Mouse (Mus musculus) liver, adult 10 weeks (tissue): ENCODE results near the gene Zfp825. TPM values are rescaled to one million over a fixed set of nuclear protein-coding genes. Genes with fewer than 3 reads are reported as not detected.

Experiments used
- polyA plus RNA-seq: library from polyadenylated mRNA; stranded (reverse); fragments of 350-450 nt; fragmentation: Illumina TruSeq; extraction: RNeasy Lipid Tissue Mini Kit (QIAGEN cat#74804); gene quantifications from one replicate; pipeline ENCODE4 v1.2.3, GENCODE M21; 2014; ENCODE audit warnings: low read depth, low replicate concordance

The Zfp825 gene
- polyA plus RNA-seq: 104 TPM

GRCm38 (mm10) chr13:74493911-74494679 is at the start of gene Zfp825:
Gene Zfp825 (minus strand): TSS chr13:74493992.

Other genes starting within 250 kb of the Zfp825 start
- not detected for gene Ahrr, start 201.7 kb downstream of the Zfp825 start, polyA plus RNA-seq
- gene Pdcd6, start 176.4 kb downstream of the Zfp825 start, polyA plus RNA-seq: 102 TPM
- gene Sdha, start 143.7 kb downstream of the Zfp825 start, polyA plus RNA-seq: 371 TPM
- 14.6 TPM for gene Ccdc127, start 143.7 kb downstream of the Zfp825 start, polyA plus RNA-seq
- 0.21 TPM for gene Lrrc14b, start 130.0 kb downstream of the Zfp825 start, polyA plus RNA-seq
- gene Zfp72, start 103.2 kb downstream of the Zfp825 start, polyA plus RNA-seq: 8.0 TPM
- gene Ftl1-ps1, start 94.3 kb downstream of the Zfp825 start, polyA plus RNA-seq: 15.5 TPM
- 129 TPM for gene Erap1, start 145.6 kb upstream of the Zfp825 start, polyA plus RNA-seq